Mouse (Mus musculus) bone marrow macrophage, adult 2 months (primary cell): Measurements from ENCODE around the gene Ncoa7.

Source experiments
- CTCF ChIP-seq: IDR thresholded peaks from 2 replicates; pipeline ENCODE4 v1.5.1; 2012; ENCODE audit warnings: low read depth, mild to moderate bottlenecking, low read length, moderate library complexity
- POLR2A ChIP-seq: IDR thresholded peaks from 2 replicates; pipeline ENCODE4 v1.6.1; 2012; ENCODE audit warnings: mild to moderate bottlenecking, low read depth, low read length, borderline replicate concordance

- TF ChIP-seq POLR2A: no peak
- TF ChIP-seq CTCF: no peak
Measured at GRCm38 (mm10) chr10:30840824-30841223, 37.7 kb upstream of the Ncoa7 start.
